Mouse (Mus musculus): Measurements from ENCODE around the gene Iqgap2. TPM values are rescaled to one million over a fixed set of nuclear protein-coding genes. Genes with fewer than 3 reads are reported as not detected.
A peak's percentile ranks its signal among the peaks of the same experiment; 100 is the strongest.

Iqgap2 gene
- polyA plus RNA-seq, 1 experiment from 2014 or later: 9.8 TPM

DNA sequence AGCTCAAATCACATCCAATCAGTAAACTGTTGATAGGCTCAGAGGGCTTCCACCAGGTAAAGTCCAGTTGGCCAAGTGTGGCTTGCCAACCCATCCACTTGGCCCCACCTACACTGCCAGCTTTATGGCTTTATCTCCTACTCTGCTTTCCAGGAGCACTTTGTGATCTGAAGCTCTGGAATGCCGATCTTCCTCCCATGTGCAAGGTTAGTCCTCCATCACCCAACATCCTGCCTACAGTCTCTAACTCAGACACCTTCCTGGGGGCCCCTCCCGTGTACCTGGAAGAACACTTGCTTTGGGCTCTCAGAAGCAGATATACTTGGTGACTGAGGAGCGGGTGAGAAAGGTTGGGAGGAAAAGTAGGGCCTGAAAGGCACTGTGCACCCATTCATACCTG is 300.1 kb downstream of the Iqgap2 start:
- 75% methylated on average over 3 of the region's 3 CpGs for WGBS
- ATAC-seq (ENCODE audit: insufficient read depth) (no peak), DNase-seq (no peak)
- no peak for TF ChIP-seq CTCF (IDR thresholded peaks at IDR 0.05; ENCODE audit: low read depth)
- H3K4me1 ChIP-seq (ENCODE audit: insufficient read depth): no peaks in the 10 kb centered on the region
- H3K9ac ChIP-seq: no peak overlapping the region
- no peak overlapping the region for H3K4me2 ChIP-seq
- no peaks in the 10 kb centered on the region for H3K36me3 ChIP-seq (ENCODE audit: insufficient read depth)
- H3K27ac ChIP-seq (ENCODE audit: low read depth): no peak overlapping the region
- H3K9me3 ChIP-seq (ENCODE audit: low read depth, low read length): no peaks in the 10 kb centered on the region
- H3K27me3 ChIP-seq (ENCODE audit: insufficient read depth, low read length): no peaks in the 10 kb centered on the region
- no peak overlapping the region for H3K4me3 ChIP-seq (ENCODE audit: low read depth, low read length)

DNA sequence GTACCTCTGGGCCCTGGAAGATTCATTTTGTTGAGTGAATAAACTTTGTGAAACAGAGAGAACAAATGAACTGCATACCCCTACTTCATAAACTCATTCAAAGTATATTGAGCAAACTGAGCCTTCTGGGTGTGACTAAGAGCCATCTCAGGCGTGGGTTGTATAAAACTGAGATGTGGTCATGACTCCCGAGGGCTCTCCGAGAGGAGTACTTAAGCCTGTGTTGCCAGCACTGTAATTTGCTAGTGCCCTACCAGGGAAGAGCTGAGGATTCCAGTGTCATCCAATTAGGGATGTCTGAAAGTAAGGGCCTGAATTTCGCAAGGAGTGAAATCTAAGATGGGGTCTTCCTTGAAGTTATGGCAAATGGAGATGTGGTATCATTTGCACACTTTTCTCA is 304.1 kb downstream of the Iqgap2 start:
- no peaks in the 10 kb centered on the region for H3K4me1 ChIP-seq (ENCODE audit: insufficient read depth)
- TF ChIP-seq CTCF (IDR thresholded peaks at IDR 0.05; ENCODE audit: low read depth): no peak
- ATAC-seq (ENCODE audit: insufficient read depth): no peak

DNA sequence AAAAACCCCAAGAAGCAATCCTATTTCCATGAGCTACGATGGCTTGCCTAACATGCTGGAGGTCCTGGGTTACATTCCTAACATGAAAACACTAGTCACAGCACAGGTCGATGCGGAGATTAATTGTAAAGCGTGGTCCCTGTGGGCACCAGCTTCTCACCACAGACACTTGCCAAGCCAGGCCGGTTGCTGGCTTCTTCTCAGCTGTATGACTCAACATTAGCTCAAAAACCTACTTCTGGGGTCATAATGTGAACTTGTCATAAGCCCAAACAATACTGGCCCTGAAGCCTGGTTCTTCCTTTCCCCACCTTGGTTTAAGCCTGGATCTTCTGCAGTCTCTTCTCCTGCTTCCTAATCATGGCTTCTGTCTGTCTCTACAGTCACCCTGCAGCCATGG is 306.8 kb downstream of the Iqgap2 start:
- H3K27me3 ChIP-seq (ENCODE audit: insufficient read depth, low read length): no peaks in the 10 kb centered on the region
- H3K9ac ChIP-seq: no peak overlapping the region
- no peak overlapping the region for H3K27ac ChIP-seq (ENCODE audit: low read depth)
- no peaks in the 10 kb centered on the region for H3K9me3 ChIP-seq (ENCODE audit: low read depth, low read length)
- H3K4me3 ChIP-seq (ENCODE audit: low read depth, low read length): no peak overlapping the region
- TF ChIP-seq CTCF (IDR thresholded peaks at IDR 0.05; ENCODE audit: low read depth): no peak
- H3K4me2 ChIP-seq: no peak overlapping the region
- WGBS: 84% methylated on average over 5 of the region's 5 CpGs
- no peaks in the 10 kb centered on the region for H3K36me3 ChIP-seq (ENCODE audit: insufficient read depth)
- no peaks in the 10 kb centered on the region for H3K4me1 ChIP-seq (ENCODE audit: insufficient read depth)
- DNase-seq (no peak), ATAC-seq (ENCODE audit: insufficient read depth) (no peak)

More for the DNA sequence above, 304.1 kb downstream of the Iqgap2 start:
- no peak overlapping the region for H3K9ac ChIP-seq
- H3K36me3 ChIP-seq (ENCODE audit: insufficient read depth): no peaks in the 10 kb centered on the region
- H3K27me3 ChIP-seq (ENCODE audit: insufficient read depth, low read length): no peaks in the 10 kb centered on the region
- WGBS: 85% methylated on average over 4 of the region's 4 CpGs
- DNase-seq: no peak
- H3K4me3 ChIP-seq (ENCODE audit: low read depth, low read length): no peak overlapping the region
- no peak overlapping the region for H3K27ac ChIP-seq (ENCODE audit: low read depth)
- no peak overlapping the region for H3K4me2 ChIP-seq
- no peaks in the 10 kb centered on the region for H3K9me3 ChIP-seq (ENCODE audit: low read depth, low read length)

DNA sequence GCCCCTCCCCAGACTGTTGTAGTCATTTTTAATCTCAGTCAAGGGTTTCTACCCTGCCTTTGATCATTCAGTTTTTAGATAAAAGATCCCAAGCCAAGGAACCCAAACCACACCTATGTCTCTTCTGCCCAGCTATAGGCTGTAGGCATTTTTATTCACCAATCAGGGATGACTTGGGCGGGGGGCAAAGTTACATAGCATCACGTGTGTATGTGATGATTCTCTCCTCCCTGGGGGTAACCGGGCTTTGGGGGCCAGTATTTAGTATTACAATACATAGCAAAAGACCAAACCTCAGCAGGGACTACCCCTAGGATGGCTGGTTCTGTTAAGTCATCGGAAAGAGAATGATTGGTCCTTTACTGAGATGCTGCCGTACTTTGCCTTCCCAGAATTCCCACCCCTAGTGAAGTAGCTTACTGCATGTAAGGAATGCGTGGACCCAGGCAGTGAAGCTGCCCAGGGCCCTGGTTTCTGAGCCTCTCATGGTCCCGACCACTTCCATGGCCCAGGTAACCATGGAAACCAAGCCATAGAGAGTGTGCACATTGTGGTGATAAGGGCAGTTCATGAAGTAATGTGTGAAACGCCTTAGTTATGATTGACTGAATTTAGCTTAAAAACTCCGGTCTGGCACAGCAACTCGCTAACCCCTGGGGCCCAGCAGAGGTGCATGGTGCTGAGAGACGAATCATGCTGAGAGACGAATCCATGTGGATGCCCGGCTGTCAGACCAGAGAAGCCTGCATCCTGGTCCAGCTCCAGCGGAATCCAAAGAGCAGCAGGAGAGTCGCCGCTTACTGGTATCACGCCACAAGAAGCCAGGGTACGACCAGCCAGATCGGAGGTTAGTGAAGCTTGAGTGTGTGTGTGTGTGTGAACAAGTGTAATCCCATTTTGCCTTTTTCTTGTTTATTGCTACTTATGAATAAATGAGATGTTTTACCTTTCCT is 308.2 kb downstream of the Iqgap2 start:
- Histone ChIP-seq H3K4me1 (ENCODE audit: insufficient read depth) (no peaks in the 10 kb centered on the region), H3K27me3 (ENCODE audit: insufficient read depth, low read length) (no peaks in the 10 kb centered on the region), H3K9me3 (ENCODE audit: low read depth, low read length) (no peaks in the 10 kb centered on the region), H3K4me2 (peak overlapping the region; percentile 16; the same call in 1 of the 2 replicates), H3K36me3 (ENCODE audit: insufficient read depth) (no peaks in the 10 kb centered on the region), H3K9ac (no peak overlapping the region), H3K4me3 (ENCODE audit: low read depth, low read length) (no peak overlapping the region), H3K27ac (ENCODE audit: low read depth) (no peak overlapping the region)
- 41% methylated on average over 19 of the region's 19 CpGs for WGBS
- peak; percentile 78 for ATAC-seq (ENCODE audit: insufficient read depth)
- no peak for TF ChIP-seq CTCF (IDR thresholded peaks at IDR 0.05; ENCODE audit: low read depth)
- DNase-seq: peak; percentile 62

DNA sequence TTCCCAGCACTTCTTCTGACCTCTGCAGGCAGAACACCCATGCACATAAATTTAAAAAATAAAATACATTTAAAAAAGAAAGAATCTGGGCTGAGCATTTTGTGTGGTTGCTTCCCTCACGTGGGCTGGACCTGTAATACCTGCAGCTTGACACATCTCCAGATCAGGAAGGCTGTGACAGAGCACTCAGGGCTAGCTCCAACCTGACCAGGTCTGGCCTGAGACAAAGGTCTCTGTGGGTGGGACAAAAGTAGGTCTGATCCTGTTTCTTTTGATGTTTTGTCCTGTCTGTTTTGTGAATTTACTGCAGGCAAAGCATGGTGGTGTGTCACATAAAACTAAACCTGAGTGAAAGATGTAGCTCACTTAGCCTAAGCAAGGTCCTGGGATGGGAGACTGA is 309.9 kb downstream of the Iqgap2 start:
- Histone ChIP-seq H3K9me3 (ENCODE audit: low read depth, low read length) (no peaks in the 10 kb centered on the region), H3K4me1 (ENCODE audit: insufficient read depth) (no peaks in the 10 kb centered on the region), H3K4me2 (no peak overlapping the region), H3K4me3 (ENCODE audit: low read depth, low read length) (no peak overlapping the region), H3K36me3 (ENCODE audit: insufficient read depth) (no peaks in the 10 kb centered on the region), H3K27me3 (ENCODE audit: insufficient read depth, low read length) (no peaks in the 10 kb centered on the region), H3K27ac (ENCODE audit: low read depth) (no peak overlapping the region), H3K9ac (no peak overlapping the region)
- 58% methylated on average over 1 of the region's 1 CpGs for WGBS
- no peak for TF ChIP-seq CTCF (IDR thresholded peaks at IDR 0.05; ENCODE audit: low read depth)
- ATAC-seq (ENCODE audit: insufficient read depth) (no peak), DNase-seq (no peak)

DNA sequence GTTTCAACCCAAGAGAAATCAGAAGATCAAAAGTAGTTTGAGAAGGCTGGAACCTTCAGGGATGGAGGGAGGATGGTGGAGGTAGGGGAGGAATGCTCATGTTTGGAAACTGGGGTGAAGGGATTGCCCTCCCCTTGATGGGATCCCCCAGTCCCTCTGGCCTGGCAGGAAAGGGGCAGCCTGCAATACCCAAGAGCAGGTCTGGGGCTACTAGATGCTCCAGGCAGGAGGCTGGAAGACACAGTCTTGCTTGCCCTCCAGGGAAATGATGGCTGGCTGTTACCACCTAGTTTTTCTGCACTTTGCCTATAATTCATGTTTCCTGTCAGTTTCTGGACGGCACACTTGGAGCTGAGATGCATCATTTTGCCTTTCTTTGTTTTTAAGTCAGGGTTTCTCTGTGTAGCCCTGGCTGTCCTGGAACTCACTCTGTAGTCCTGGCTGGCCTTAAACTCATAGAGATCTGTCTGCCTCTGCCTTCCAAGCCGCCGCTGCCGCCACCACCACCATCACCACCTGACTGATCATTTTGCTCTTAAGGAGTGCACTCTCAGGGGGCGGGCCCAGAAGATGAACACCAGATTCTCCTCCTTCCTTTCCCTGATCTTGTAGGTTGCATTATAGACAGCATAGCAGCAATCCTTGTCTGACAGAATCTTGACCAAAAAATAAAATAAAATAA is 313.6 kb downstream of the Iqgap2 start:
- Histone ChIP-seq H3K36me3 (ENCODE audit: insufficient read depth) (no peaks in the 10 kb centered on the region), H3K9ac (no peak overlapping the region), H3K4me2 (no peak overlapping the region), H3K9me3 (ENCODE audit: low read depth, low read length) (no peaks in the 10 kb centered on the region), H3K27me3 (ENCODE audit: insufficient read depth, low read length) (no peaks in the 10 kb centered on the region), H3K27ac (ENCODE audit: low read depth) (no peak overlapping the region), H3K4me3 (ENCODE audit: low read depth, low read length) (no peak overlapping the region), H3K4me1 (ENCODE audit: insufficient read depth) (no peaks in the 10 kb centered on the region)
- 78% methylated on average over 5 of the region's 5 CpGs for WGBS
- TF ChIP-seq CTCF (IDR thresholded peaks at IDR 0.05; ENCODE audit: low read depth): no peak
- DNase-seq (no peak), ATAC-seq (ENCODE audit: insufficient read depth) (no peak)

Other genes starting within 250 kb of the Iqgap2 start
- 0.91 and 1.3 TPM in 2 replicates for gene F2rl2, start 195.1 kb downstream of the Iqgap2 start, polyA plus RNA-seq (2014; fragmentation: Nextera tagmentation; extraction: Ambion mirVana)
- 21.1 and 25.8 TPM in 2 replicates for gene Gm20075, start 189.5 kb upstream of the Iqgap2 start, polyA plus RNA-seq (2014; fragmentation: Nextera tagmentation; extraction: Ambion mirVana)
- gene Gm17190, start 190.1 kb upstream of the Iqgap2 start, polyA plus RNA-seq (2014; fragmentation: Nextera tagmentation; extraction: Ambion mirVana): not detected in 2 replicates
- gene Sv2c, start 240.7 kb upstream of the Iqgap2 start, polyA plus RNA-seq (2014; fragmentation: Nextera tagmentation; extraction: Ambion mirVana): 0.63 and 1.4 TPM in 2 replicates

All from lung, embryonic 14.5 days (tissue).